Mouse (Mus musculus): ENCODE data around the gene Stag1.

Stag1 gene

GRCm38 (mm10) chr9:100597546-100597945, at the start of gene Stag1:
Gene Stag1 (plus strand): TSS chr9:100597798.
- in situ Hi-C loops (cut with MboI) = no loop called here

GRCm38 (mm10) chr9:100548313-100548712, 49.3 kb upstream of the Stag1 start:
- in situ Hi-C loops (cut with MboI) = loop anchor here (10.0 kb wide), 1 partner anchor 96 kb away; no protein-coding TSS in a partner anchor

GRCm38 (mm10) chr9:100555686-100556085, 41.9 kb upstream of the Stag1 start:
- in situ Hi-C loops (cut with MboI) = no loop called here

- in situ Hi-C loops (cut with MboI) = no loop called here
These were observed 39.5 kb upstream of the Stag1 start for GRCm38 (mm10) chr9:100558023-100558573.

GRCm38 (mm10) chr9:100558991-100559390, 38.6 kb upstream of the Stag1 start:
- in situ Hi-C loops (cut with MboI) = no loop called here

- in situ Hi-C loops (cut with MboI) = no loop called here
These were observed 37.2 kb upstream of the Stag1 start for GRCm38 (mm10) chr9:100560251-100560890.

- in situ Hi-C loops (cut with MboI) = no loop called here
These were observed 27.6 kb upstream of the Stag1 start for GRCm38 (mm10) chr9:100569798-100570625.

- in situ Hi-C loops (cut with MboI) = no loop called here
These were observed 26.9 kb upstream of the Stag1 start, which contains the start of gene Slc35g2 for GRCm38 (mm10) chr9:100570626-100571233. Gene Slc35g2 (minus strand): TSS chr9:100571090.

GRCm38 (mm10) chr9:100571511-100571910, 26.1 kb upstream of the Stag1 start:
- in situ Hi-C loops (cut with MboI) = no loop called here

GRCm38 (mm10) chr9:100573300-100573699, 24.3 kb upstream of the Stag1 start:
- in situ Hi-C loops (cut with MboI) = no loop called here

- in situ Hi-C loops (cut with MboI) = no loop called here
These were observed 23.7 kb upstream of the Stag1 start for GRCm38 (mm10) chr9:100573942-100574341.

GRCm38 (mm10) chr9:100580196-100580740, 17.3 kb upstream of the Stag1 start:
- in situ Hi-C loops (cut with MboI) = no loop called here

GRCm38 (mm10) chr9:100581543-100582492, 15.8 kb upstream of the Stag1 start:
- in situ Hi-C loops (cut with MboI) = no loop called here

- in situ Hi-C loops (cut with MboI) = no loop called here
These were observed 14.6 kb upstream of the Stag1 start for GRCm38 (mm10) chr9:100582883-100583575.

- in situ Hi-C loops (cut with MboI) = no loop called here
These were observed 13.6 kb upstream of the Stag1 start for GRCm38 (mm10) chr9:100584031-100584430.

GRCm38 (mm10) chr9:100590462-100590861, 7.1 kb upstream of the Stag1 start:
- in situ Hi-C loops (cut with MboI) = no loop called here

GRCm38 (mm10) chr9:100596317-100596716, 1.3 kb upstream of the Stag1 start:
- in situ Hi-C loops (cut with MboI) = no loop called here

GRCm38 (mm10) chr9:100599761-100600328, 2.2 kb downstream of the Stag1 start:
- in situ Hi-C loops (cut with MboI) = no loop called here

- in situ Hi-C loops (cut with MboI) = no loop called here
These were observed 4.5 kb downstream of the Stag1 start for GRCm38 (mm10) chr9:100602130-100602529.

GRCm38 (mm10) chr9:100603156-100603555, 5.6 kb downstream of the Stag1 start:
- in situ Hi-C loops (cut with MboI) = no loop called here
